In the genomic region with DNA sequence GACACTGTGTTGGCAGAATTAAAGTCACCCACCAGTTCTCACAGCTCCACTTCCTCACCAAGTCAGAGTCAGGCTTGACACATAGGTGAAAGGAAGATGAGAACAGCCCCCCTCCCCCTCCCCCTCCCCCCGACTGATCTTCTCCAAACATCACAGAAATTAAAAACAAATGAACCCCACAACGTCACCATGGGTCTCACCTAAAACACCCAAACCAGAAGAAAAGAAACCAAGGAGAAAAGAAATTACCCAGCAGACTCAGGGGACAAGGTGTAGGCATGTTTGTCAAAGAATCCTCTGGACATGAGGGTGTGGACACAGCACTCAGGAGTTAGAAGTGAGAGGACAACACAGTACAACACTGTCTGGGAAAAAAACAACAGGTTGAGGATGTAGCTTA, we compare ENCODE assay signal across 28 mouse cellular contexts.
A peak's percentile ranks its signal among the peaks of the same experiment; 100 is the strongest.
DNase-seq lines count a peak whose midpoint lies in the region; ATAC-seq and TF ChIP-seq lines count a peak whose summit lies in the region.
"Had no signal": no experiment of that assay in that cellular context is flagged by ENCODE, and none has a peak within 500 bp of the region (broad histone marks: within the 10 kb centered on the region; RNA-seq: fewer than 3 reads in every experiment).

No protein-coding gene starts in this region.

- ATAC-seq in megakaryocyte, adult 5-6 weeks (ENCODE audit: poor library complexity, severe bottlenecking) = 0 out of 2 replicates have a peak, but pooled peaks have one; percentile 31
- ATAC-seq in granulocyte monocyte progenitor cell, adult 5-6 weeks (replicated peaks; ENCODE audit: poor library complexity, severe bottlenecking) = no peak
- ATAC-seq: forebrain, embryonic 13.5 days; forebrain, embryonic 16.5 days; Patski had no signal

- peak in 1 of 2 experiments; percentile 43 for DNase-seq in spleen, adult 2 months (ENCODE audit: low read depth in 1 of 2, low spot score in 2 of 2)
- DNase-seq in spleen, postnatal 14 days (ENCODE audit: low spot score in 2 of 2) = no peak
- DNase-seq in CD4-positive helper T cell, adult 2 months (ENCODE audit: low read depth, low spot score) = peak; percentile 65
- DNase-seq in CD8-positive naive resting alpha-beta T cell, adult 2 months (ENCODE audit: low read depth in 2 of 2, low spot score in 2 of 2) = peak; percentile 30 to 48
- no peak for DNase-seq in kidney, postnatal 10 days
- DNase-seq in kidney, postnatal 4 days = no peak
- DNase-seq: adrenal gland, adult 2 months; adrenal gland, postnatal 25 days; cerebellum, adult 11-12 months; cerebellum, adult 8-10 months; cerebellum, postnatal 10 days; cerebellum, postnatal 36 days; embryo, embryonic 11 days; gastrocnemius, postnatal 10 days; gastrocnemius, postnatal 36 days; heart, adult 11 months had no signal

- peak overlapping the region; percentile 83 for H3K27ac ChIP-seq in spleen, adult 2 months (ENCODE audit: insufficient read depth, low read length)
- H3K27ac ChIP-seq: embryonic facial prominence, embryonic 10.5 days; embryonic facial prominence, embryonic 13.5 days; forebrain, embryonic 10.5 days; forebrain, embryonic 13.5 days; hindbrain, embryonic 12.5 days; hindbrain, embryonic 15.5 days had no signal

- 28% methylated on average over 2 of the region's 2 CpGs for WGBS in spleen, adult 2 months

- no peaks in the 10 kb centered on the region for H3K27me3 ChIP-seq in spleen, adult 2 months (ENCODE audit: control insufficient read depth, insufficient read depth, low read length)
- H3K27me3 ChIP-seq: CH12.LX; embryonic facial prominence, embryonic 13.5 days; forebrain, embryonic 13.5 days; hindbrain, embryonic 12.5 days; hindbrain, embryonic 15.5 days; Patski had no signal

- H3K36me3 ChIP-seq in spleen, adult 2 months (ENCODE audit: control insufficient read depth, insufficient read depth, low read length) = no peaks in the 10 kb centered on the region
- H3K36me3 ChIP-seq: embryonic facial prominence, embryonic 13.5 days; hindbrain, embryonic 12.5 days; hindbrain, embryonic 15.5 days had no signal

- H3K4me3 ChIP-seq in spleen, adult 2 months (ENCODE audit: extremely low read depth, insufficient read depth, insufficient read length) = no peak overlapping the region
- H3K4me3 ChIP-seq: embryonic facial prominence, embryonic 10.5 days; embryonic facial prominence, embryonic 13.5 days; erythroblast, embryonic 14.5 days; forebrain, embryonic 10.5 days; forebrain, embryonic 13.5 days; hindbrain, embryonic 12.5 days; hindbrain, embryonic 15.5 days had no signal

- H3K4me1 ChIP-seq in spleen, adult 2 months (ENCODE audit: control insufficient read depth, insufficient read depth, insufficient read length) = peaks cover 17% of the 10 kb centered on the region; the same call in 1 of the 2 replicates
- H3K4me1 ChIP-seq: embryonic facial prominence, embryonic 10.5 days; forebrain, embryonic 10.5 days; hindbrain, embryonic 15.5 days had no signal

- no peak for TF ChIP-seq CTCF in spleen, adult 2 months (IDR thresholded peaks at IDR 0.05; ENCODE audit: extremely low read depth, insufficient read depth, insufficient read length, insufficient replicate concordance)

- TF ChIP-seq POLR2A in spleen, adult 2 months (IDR thresholded peaks at IDR 0.05; ENCODE audit: low read depth, low read length) = no peak

Comparison
In these comparisons a context has a peak if more than half of its experiments do, and no peak if none do; other contexts are left out.
1. DNase-seq: peak in CD4-positive helper T cell, adult 2 months (single experiment) and CD8-positive naive resting alpha-beta T cell, adult 2 months (2 of 2); none in spleen, postnatal 14 days (0 of 2), kidney, postnatal 10 days (single experiment) and kidney, postnatal 4 days (0 of 2).